Mouse (Mus musculus) telencephalon, adult 2 months (tissue): ENCODE results near the gene Kcp.
A peak's percentile ranks its signal among the peaks of the same experiment; 100 is the strongest.

Source experiments
- DNase-seq: peaks from one replicate; pipeline ENCODE4 v3.0.0-alpha.2; 2011; ENCODE audit warnings: low read depth, low spot score

Gene Kcp

GRCm38 (mm10) chr6:29507447-29508309 lies at the start of gene Kcp:
Gene Kcp (minus strand): TSS chr6:29507952.
- no peak for DNase-seq

- no peak for DNase-seq
Observed at GRCm38 (mm10) chr6:29557112-29557511, 49.4 kb upstream of the Kcp start.

GRCm38 (mm10) chr6:29552526-29552925 lies 44.8 kb upstream of the Kcp start:
- no peak for DNase-seq

- no peak for DNase-seq
Observed at GRCm38 (mm10) chr6:29548086-29548485, 40.3 kb upstream of the Kcp start.

GRCm38 (mm10) chr6:29547582-29547981 lies 39.8 kb upstream of the Kcp start:
- DNase-seq, result no peak

GRCm38 (mm10) chr6:29545611-29546010 lies 37.9 kb upstream of the Kcp start:
- no peak for DNase-seq

GRCm38 (mm10) chr6:29540956-29541355 lies 33.2 kb upstream of the Kcp start:
- DNase-seq, result no peak

GRCm38 (mm10) chr6:29540223-29540622 lies 32.5 kb upstream of the Kcp start:
- no peak for DNase-seq

GRCm38 (mm10) chr6:29539502-29539901 lies 31.8 kb upstream of the Kcp start:
- no peak for DNase-seq

GRCm38 (mm10) chr6:29537221-29537620 lies 29.5 kb upstream of the Kcp start:
- no peak for DNase-seq

GRCm38 (mm10) chr6:29536651-29537193 lies 29.0 kb upstream of the Kcp start:
- DNase-seq, result no peak

- no peak for DNase-seq
Observed at GRCm38 (mm10) chr6:29535316-29535715, 27.6 kb upstream of the Kcp start.

- no peak for DNase-seq
Observed at GRCm38 (mm10) chr6:29530050-29530449, 22.3 kb upstream of the Kcp start.

- DNase-seq, result no peak
Observed at GRCm38 (mm10) chr6:29529444-29529820, 21.7 kb upstream of the Kcp start.

GRCm38 (mm10) chr6:29528561-29529443 lies 21.1 kb upstream of the Kcp start:
- peak; percentile 46 for DNase-seq

GRCm38 (mm10) chr6:29528165-29528505 lies 20.4 kb upstream of the Kcp start:
- DNase-seq, result no peak

- no peak for DNase-seq
Observed at GRCm38 (mm10) chr6:29527361-29528164, 19.8 kb upstream of the Kcp start.

GRCm38 (mm10) chr6:29526281-29527251 lies 18.8 kb upstream of the Kcp start, which contains the start of gene Irf5:
Gene Irf5 (plus strand): TSS chr6:29526625.
- DNase-seq, result no peak

- no peak for DNase-seq
Observed at GRCm38 (mm10) chr6:29525256-29525655, 17.5 kb upstream of the Kcp start.

GRCm38 (mm10) chr6:29524034-29524489 lies 16.3 kb upstream of the Kcp start:
- no peak for DNase-seq
